Mouse (Mus musculus) kidney, adult 9 months (tissue): ENCODE measurements around the gene Tnfrsf23.
"Not testable (repeated sequence)": the region's sequence is repeated elsewhere in the genome, so short reads cannot be mapped to it uniquely, and the experiment has no call there.

ENCODE experiments used
- DNase-seq: peaks from one replicate; pipeline ENCODE4 v3.0.0; 2022

The Tnfrsf23 gene

DNA sequence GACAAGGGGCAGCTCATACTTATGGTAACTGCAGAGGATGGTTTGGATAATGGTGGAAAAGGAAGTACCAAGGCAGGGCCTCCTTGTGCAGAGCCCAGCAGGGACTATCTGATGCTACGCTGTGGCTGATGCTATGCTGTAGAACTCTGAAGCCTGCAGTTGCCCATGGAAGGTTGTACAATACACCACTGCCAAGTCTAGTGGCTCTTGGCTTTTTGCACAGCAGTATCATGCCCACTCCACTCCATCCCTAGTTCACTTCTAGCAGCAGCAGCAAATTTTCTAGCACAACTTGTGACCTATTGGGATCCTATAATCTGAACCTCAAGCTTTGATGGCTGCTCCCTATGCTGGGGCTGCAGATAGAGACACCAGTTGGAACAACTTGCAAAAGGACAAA lies 4.1 kb downstream of the Tnfrsf23 start:
- DNase-seq, result no peak

DNA sequence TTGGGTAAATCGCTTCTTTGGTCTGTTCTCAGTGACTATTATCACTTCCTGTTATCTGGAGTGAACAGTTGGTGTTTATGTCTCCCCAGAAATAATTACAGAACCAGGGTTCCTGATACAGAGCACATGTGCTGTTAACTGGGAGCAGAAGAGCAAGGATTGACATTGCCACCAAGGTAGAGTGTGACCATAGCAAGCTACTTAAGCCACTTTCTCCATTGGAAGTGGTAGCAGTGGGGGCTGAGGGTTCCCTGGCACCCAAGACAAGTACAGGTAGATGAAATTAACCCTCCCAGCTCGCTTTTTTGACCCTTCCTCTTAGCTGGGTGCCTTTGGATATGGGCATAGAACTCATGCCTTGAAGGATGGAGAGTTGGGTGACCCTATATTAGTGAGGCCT lies 4.8 kb downstream of the Tnfrsf23 start:
- DNase-seq, result not testable (repeated sequence)

DNA sequence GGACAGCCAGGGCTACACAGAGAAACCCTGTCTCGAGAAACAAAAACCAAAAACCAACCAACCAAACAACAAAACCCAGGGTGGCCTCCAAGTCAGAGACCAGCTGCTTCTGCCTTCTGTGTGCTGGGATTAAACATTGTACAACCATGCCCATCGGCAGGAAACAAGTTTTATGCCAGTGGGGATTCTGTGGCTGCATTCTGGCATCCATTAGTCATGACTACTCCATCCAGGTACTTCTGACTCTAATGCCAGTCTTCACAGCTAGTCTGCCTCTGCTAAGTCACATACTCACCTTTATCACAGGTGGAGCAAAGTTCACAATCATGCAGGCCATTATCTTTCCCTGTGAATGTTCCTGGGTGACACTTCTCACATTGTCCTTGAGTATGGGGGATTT lies 6.0 kb downstream of the Tnfrsf23 start:
- DNase-seq, result not testable (repeated sequence)

DNA sequence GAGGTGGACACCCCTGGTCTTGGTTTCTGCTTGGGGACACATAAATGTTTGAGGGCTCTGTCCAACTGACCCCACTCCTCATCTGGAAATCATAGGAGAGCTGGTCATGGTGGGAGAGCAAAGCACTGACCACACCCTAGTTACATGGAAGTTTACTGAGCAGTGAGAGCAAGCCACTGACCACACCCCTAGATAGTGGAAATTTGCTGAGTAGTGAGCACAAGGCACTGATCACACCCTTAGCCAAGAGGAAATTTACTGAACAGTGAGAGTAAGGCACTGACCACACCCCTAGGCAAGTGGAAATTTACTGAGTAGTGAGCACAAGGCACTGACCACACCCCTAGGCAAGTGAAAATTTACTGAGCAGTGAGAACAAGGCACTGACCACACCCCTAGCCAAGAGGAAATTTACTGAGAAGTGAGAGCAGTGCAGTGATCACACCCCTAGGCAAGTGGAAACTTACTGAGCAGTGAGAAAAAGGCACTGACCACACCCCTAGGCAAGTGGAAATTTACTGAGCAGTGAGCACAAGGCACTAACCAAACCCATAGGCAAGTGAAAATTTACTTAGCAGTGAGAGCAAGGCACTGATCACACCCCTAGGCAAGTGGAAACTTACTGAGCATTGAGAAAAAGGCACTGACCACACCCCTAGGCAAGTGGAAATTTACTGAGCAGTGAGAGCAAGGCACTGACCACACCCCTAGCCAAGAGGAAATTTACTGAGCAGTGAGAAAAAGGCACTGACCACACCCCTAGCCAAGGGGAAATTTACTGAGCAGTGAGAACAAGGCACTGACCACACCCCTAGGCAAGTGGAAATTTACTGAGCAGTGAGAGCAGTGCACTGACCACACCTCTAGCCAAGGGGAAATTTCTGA lies 19.0 kb downstream of the Tnfrsf23 start:
- no peak for DNase-seq

DNA sequence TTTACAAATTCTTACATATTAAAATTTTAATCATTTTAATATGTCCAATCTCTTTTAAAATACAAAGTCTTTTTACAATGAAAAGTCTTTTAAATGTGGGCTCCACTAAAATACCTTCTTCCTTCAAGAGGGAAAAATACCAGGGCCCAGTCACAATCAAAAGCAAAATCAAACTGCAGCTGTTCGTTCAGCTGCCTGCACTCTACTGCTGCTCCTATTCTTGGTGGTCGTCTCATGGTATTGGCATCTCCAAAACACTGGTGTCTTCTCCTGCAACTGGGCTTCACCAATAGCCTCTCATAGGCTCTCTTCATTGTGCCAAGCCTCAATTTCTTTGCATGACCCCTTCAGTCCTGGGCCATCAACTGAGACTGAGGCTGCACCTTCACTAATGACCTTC lies 22.2 kb downstream of the Tnfrsf23 start:
- no peak for DNase-seq

DNA sequence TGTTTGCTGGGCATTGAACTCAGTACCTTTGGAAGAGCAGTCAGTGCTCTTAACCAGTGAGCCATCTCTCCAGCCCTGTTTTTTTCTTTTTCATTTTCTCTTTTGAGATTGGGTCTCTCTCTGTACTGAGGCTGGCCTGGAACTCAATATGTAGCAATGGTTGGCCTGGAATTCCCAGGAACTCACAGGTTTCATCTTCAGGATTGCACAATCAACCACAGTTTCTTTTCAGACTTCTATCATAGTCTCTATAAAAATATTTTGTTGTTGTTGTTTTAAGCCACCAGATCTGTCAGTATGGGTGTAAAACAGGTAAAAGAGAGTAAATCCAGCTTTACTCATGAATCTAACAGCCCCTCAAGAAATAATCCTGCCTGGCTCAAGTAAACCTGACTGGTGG lies 24.9 kb downstream of the Tnfrsf23 start:
- no peak for DNase-seq

DNA sequence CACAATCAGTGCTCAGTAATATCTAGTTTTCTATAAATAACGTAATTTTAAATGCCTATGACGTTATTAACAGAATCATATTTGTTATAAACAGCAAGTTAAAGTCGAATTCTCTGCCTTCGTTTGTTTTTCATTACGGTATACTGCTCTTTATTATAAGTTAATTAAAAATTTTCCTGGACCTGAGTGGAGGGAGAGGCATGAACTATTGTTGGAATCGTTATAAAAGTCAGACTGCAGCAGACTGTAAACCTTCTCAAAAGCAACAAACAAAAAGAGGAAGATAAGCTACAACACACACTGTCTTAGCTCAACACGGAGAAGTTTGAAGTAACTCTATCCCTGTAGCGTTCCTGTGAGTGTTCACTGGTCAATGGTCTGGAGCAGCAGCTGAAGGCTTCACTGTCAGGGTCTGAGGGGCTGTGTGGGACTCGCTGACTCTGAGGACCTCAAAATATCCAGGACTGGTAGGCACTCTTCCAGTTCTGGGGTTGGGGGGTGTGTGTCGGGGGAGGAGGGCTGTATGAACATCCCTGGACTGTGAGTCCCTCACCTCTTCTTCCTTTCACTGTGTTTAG lies 35.8 kb downstream of the Tnfrsf23 start:
- not testable (repeated sequence) for DNase-seq

DNA sequence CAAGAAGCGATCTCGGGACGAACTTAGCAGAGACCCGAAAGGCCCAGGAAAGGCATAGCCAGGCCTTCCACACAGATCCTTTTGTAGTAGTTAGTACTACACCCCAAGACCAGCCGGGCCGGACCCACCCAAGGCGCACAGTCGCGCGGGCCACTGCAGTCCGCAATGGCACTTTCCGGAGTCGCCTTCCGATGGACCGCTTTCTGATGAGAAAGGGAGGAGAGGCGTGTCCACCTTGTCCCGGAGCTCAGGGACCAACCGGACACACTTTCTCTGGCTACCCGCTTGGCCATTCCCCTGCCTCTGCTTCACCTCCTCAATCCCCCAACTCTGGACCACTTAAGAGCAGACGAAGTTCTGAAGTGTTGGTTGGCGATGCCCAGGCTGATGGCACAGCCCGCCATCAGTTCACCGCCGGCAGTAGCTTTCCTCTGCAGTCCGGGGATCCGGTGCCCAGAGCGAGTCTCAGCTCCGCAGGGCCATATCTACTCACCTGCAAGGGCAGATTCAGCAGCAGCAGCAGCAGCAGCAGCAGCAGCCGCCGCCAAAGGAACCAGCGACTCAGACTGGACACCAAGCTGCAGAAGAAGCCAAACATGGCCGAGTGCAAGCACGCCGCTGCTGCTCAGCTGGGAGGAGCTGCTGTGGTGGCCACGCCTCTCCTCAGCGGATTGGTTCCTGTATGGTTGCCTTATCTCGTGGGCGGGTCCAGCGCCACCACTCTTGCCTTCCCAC lies 36.5 kb downstream of the Tnfrsf23 start, which contains the start of gene Tnfrsf22:
TSS of gene Tnfrsf22 (minus strand) at position 628 of the 735 bp plus-strand sequence.
- DNase-seq, result peak; percentile 80

DNA sequence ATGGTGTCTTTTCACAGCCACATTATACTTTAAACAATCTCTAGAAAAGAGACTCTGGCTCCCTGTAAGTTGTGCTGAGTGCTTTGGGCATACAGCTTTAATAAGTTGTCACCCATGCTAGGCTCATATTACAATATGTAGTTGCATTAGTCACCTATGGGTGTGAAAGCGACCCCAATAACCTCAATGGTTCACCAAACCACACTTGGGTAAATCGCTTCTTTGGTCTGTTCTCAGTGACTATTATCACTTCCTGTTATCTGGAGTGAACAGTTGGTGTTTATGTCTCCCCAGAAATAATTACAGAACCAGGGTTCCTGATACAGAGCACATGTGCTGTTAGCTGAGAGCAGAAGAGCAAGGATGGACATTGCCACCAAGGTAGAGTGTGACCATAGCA lies 41.7 kb downstream of the Tnfrsf23 start:
- DNase-seq, result not testable (repeated sequence)

DNA sequence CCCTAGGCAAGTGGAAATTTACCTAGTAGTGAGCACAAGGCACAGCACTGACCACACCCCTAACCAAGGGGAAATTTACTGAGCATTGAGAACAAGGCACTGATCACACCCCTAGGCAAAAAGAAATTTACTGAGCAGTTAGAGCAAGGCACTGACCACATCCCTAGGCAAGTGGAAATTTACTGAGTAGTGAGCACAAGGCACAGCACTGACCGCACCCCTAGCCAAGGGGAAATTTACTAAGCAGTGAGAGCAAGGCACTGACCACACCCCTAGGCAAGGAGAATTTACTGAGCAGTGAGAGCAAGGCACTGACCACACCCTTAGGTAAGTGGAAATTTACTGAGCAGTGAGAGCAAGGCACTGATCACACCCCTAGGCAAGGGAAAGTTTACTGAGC lies 49.0 kb downstream of the Tnfrsf23 start:
- DNase-seq, result no peak

DNA sequence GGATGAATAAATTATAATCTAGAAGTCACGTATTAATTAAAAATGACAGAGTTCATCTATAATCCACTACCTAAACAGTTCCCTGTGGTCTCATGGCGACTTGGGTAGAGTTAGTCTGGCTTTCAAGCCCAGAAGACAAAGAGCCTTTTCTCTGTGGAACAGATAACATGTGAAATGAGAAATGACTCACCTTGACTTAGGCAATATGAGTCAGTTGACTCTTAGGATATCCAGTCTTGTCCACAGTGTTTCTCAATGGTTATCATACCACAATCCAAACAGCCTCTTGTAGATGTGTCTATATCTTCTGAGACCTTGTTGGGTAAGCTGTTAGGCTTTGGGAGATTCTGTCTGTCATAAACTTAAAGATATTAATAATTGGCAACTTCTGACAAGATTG lies 54.2 kb downstream of the Tnfrsf23 start:
- DNase-seq, result no peak

DNA sequence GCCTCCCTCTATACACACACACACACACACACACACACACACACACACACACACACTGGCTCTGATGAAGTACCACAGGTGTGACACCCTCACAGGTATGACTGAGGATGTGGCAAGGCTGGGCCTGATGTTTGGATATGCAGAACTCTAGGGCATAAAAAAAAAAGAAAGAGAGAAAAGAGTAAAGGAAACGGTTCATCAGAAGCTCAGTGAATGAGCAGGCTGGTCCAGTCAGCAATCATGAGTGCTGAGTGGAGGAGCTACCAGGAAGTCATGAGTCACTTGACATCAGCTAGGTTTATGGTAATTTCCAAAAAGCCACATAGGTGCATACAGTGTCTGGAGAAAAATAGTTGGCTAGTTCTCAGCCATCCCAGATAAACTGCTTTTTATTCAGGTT lies 56.2 kb downstream of the Tnfrsf23 start:
- no peak for DNase-seq

DNA sequence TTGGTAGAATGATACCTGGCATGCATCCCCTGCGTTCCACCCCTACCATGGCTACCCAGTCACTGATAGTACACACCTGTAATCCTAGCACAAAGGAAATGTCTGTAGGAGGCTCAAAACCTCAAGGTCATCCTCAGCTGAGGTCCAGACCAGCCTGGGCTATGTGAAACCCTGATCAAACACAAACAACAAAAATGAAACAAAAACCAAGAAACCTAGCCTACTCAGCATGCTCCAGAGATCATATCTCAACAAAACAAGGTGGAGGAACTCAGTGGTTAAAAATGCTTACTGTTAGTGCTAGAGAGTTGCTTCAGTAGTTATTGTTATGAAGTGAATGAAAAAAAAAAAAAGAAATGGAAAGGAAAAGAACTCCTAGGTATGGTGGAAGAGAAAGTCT lies 57.1 kb downstream of the Tnfrsf23 start, which contains the start of gene Tnfrsf26:
TSS of gene Tnfrsf26 (minus strand) at position 183 of the 400 bp plus-strand sequence.
- no peak for DNase-seq

DNA sequence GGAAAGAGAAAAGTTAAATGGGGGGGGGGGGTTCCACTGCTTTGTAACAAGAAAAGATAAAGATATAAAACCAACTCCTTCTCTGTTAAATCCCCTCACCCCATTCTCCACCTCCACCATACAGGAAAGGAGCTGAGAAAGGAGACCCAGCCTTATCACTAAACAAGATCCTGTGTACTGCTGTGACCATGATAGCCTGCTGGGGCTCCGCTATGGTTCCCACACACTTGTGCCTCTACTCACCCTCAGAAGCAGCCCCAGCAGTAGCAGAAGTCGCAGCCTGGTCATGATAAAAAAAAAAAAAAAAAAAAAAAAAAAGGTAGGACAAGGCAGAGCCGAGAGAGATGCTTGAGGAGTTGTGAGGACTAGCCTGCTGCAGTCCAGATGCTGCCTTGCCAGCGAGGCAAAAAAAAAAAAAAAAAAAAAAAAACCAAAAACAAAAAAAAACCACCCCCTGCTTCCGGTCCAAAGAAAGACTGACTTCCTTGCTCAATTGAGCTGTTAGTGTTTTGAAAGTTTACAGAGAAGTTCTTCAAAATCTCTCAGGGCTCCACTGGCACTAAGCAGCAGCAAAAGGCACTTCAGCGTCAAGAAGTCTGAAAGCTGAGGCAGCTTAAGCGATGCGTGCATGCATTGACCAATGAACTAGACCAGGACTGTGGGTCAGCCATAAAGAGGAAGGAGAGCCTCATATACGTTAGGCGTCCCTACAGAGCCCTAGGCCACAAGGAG lies 58.0 kb downstream of the Tnfrsf23 start:
- no peak for DNase-seq

DNA sequence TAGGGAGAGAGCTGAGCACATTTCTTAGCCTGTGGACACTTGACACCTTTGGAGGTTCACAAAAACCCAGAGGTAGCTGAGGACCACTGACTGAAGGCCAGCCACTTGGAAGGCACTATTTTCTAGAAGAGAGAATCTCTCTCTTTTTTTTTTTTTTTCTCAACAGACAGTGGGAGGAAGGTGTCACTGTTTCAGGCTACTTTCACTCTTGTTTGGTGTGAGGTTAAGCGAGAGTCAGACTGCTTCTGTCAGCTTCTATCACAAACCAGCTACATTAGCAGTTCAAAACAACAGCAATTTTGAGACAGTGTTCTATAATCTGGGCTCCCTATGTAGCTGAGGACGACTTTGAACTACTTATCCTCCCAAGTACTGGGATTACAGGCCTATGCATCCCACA lies 59.5 kb downstream of the Tnfrsf23 start:
- no peak for DNase-seq

DNA sequence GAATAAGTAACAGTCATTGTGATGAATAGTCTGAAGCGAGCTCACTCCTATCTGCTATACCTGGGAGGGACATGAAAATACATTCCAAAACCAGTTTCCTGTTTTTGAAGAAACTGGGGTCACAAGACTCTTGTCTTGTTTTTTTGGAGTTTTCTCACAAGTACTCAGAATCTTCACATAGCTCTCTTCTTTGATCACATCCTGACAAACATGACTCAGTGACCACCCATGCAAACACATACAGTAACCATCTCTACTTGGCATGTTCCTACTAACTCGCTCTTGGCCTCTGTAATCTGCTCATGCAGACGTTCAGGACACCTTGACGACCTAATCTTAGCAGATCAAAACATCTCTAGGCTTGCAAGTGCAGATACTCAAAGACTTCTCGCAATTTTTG lies 60.5 kb downstream of the Tnfrsf23 start:
- DNase-seq, result peak; percentile 12

DNA sequence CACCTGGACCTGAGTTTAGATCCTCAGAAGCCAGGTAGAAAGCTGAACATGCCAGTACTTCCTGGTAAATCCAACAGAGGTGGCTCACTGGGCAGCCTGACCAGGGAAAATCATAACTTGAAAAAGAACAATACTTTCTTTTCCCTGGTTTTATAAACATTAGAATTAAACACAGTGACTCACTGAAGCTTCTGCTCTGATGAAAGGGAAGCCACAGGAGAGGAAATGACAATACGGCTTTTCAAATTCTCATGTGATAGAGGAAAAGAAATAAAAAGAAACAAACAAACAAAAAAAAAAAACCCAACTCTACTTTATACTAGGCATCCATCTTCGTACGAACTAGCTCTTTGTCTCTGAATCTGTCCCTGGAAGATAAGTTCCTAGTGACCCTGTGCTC lies 61.1 kb downstream of the Tnfrsf23 start:
- no peak for DNase-seq

DNA sequence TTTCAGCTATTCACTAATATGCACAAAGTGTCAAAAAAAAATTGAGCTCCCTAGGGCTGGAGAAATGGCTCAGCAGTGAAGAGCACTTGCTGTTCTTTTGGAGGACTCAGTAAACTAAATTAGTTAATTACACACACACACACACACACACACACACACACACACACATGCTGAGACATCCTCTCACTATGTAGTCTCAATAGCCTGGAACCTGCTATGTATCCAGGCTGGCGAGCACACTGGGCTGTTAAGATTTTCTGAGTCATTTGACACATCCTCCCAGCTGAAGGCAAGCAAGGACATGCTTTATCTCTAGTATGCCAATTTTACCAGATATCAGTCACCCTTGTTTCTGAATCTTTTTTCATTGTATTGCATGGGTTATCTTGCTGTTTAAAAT lies 64.7 kb downstream of the Tnfrsf23 start:
- DNase-seq, result no peak
